Mouse (Mus musculus) cortical plate, adult 2 months (tissue): ENCODE results near the gene Neurog1. TPM values are rescaled to one million over a fixed set of nuclear protein-coding genes. Genes with fewer than 3 reads are reported as not detected.

Experiments used
- H3K27ac ChIP-seq: fragments of 200-500 bp; 2 replicates; pipeline ENCODE4 v1.5.1; 2012; ENCODE audit warnings: low read length, control low read depth, inconsistent platforms; ENCODE audit not compliant: insufficient read depth
- H3K4me1 ChIP-seq: fragments of 200-500 bp; 2 replicates; pipeline ENCODE4 v1.6.1; 2011; ENCODE audit warnings: low read length; ENCODE audit not compliant: control insufficient read depth, insufficient read depth
- H3K4me3 ChIP-seq: fragments of 200-500 bp; 2 replicates; pipeline ENCODE4 v1.5.1; 2011; ENCODE audit warnings: mild to moderate bottlenecking, low read length, control low read depth; ENCODE audit not compliant: insufficient read depth
- CTCF ChIP-seq: fragments of 200-500 bp; IDR thresholded peaks from 2 replicates; pipeline ENCODE4 v1.5.1; 2011; ENCODE audit warnings: mild to moderate bottlenecking, control low read depth, low read length; ENCODE audit not compliant: insufficient read depth; ENCODE audit errors: extremely low read depth
- POLR2A ChIP-seq: fragments of 200-500 bp; IDR thresholded peaks from 2 replicates; pipeline ENCODE4 v1.6.1; 2011; ENCODE audit warnings: mild to moderate bottlenecking, low read length, control low read depth; ENCODE audit not compliant: insufficient read depth; ENCODE audit errors: extremely low read depth
- polyA plus RNA-seq: library from polyadenylated mRNA; depleted of rRNA; stranded (reverse); fragments of >200 nt; gene quantifications from 2 replicates; pipeline ENCODE4 v1.2.3, GENCODE M21; 2012; rRNA removed

The Neurog1 gene
- polyA plus RNA-seq, 1 experiment, result 0.23 TPM

GRCm38 (mm10) chr13:56221995-56222848, 29.7 kb downstream of the Neurog1 start:
- H3K27ac ChIP-seq, result 0 out of 2 replicates have a peak overlapping the region, but pooled peaks have one; percentile 9
- TF ChIP-seq POLR2A, result no peak
- TF ChIP-seq CTCF, result no peak
- no peaks in the 10 kb centered on the region for H3K4me1 ChIP-seq
- H3K4me3 ChIP-seq, result no peak overlapping the region

- Histone ChIP-seq H3K4me3 (no peak overlapping the region), H3K27ac (peak overlapping the region; percentile 58; the same call in 1 of the 2 replicates), H3K4me1 (no peaks in the 10 kb centered on the region)
- no peak for TF ChIP-seq POLR2A
- no peak for TF ChIP-seq CTCF
Measured at GRCm38 (mm10) chr13:56221129-56221910, 30.6 kb downstream of the Neurog1 start.

- Histone ChIP-seq H3K4me1 (no peaks in the 10 kb centered on the region), H3K4me3 (no peak overlapping the region), H3K27ac (no peak overlapping the region)
- TF ChIP-seq POLR2A (no peak), CTCF (no peak)
Measured at GRCm38 (mm10) chr13:56219254-56219653, 32.7 kb downstream of the Neurog1 start.

- H3K4me3 ChIP-seq, result no peak overlapping the region
- H3K27ac ChIP-seq, result no peak overlapping the region
- TF ChIP-seq POLR2A (no peak), CTCF (no peak)
- H3K4me1 ChIP-seq, result peaks cover 2% of the 10 kb centered on the region; the same call in 1 of the 2 replicates
Measured at GRCm38 (mm10) chr13:56216090-56216489, 35.9 kb downstream of the Neurog1 start.

GRCm38 (mm10) chr13:56214633-56215032, 37.3 kb downstream of the Neurog1 start:
- H3K27ac ChIP-seq, result no peak overlapping the region
- H3K4me3 ChIP-seq, result no peak overlapping the region
- TF ChIP-seq POLR2A, result no peak
- no peak for TF ChIP-seq CTCF
- peaks cover 2% of the 10 kb centered on the region; the same call in 1 of the 2 replicates for H3K4me1 ChIP-seq

- Histone ChIP-seq H3K4me3 (no peak overlapping the region), H3K27ac (no peak overlapping the region), H3K4me1 (peaks cover 2% of the 10 kb centered on the region; the same call in 1 of the 2 replicates)
- no peak for TF ChIP-seq CTCF
Measured at GRCm38 (mm10) chr13:56209067-56209411, 42.9 kb downstream of the Neurog1 start.

- Histone ChIP-seq H3K27ac (no peak overlapping the region), H3K4me1 (peaks cover 2% of the 10 kb centered on the region; the same call in 1 of the 2 replicates), H3K4me3 (no peak overlapping the region)
- TF ChIP-seq POLR2A, result no peak
- TF ChIP-seq CTCF, result no peak
Measured at GRCm38 (mm10) chr13:56208225-56209066, 43.5 kb downstream of the Neurog1 start.

Other genes with a start within 250 kb of the Neurog1 start
- 110 and 116 TPM in 2 replicates for gene H2afy, start 115.8 kb downstream of the Neurog1 start, polyA plus RNA-seq
- gene Tifab, start 73.3 kb downstream of the Neurog1 start, polyA plus RNA-seq, result 2.4 and 2.5 TPM in 2 replicates
- 154 and 155 TPM in 2 replicates for gene Cxcl14, start 44.4 kb upstream of the Neurog1 start, polyA plus RNA-seq
- not detected in 2 replicates for gene Gm3045, start 174.4 kb upstream of the Neurog1 start, polyA plus RNA-seq
- 0.04 and 0.06 TPM in 2 replicates for gene Slc25a48, start 186.2 kb upstream of the Neurog1 start, polyA plus RNA-seq
- gene Il9, start 230.1 kb upstream of the Neurog1 start, polyA plus RNA-seq, result not detected in 2 replicates